Mouse (Mus musculus): ENCODE measurements at regions not wholly inside any gene's neighbourhood (a gene's known extent, or its start where the extent isn't known, plus 50 kb on each side); places are given as distances from the start of the nearest gene placed in this dataset.
A peak's percentile ranks its signal among the peaks of the same experiment; 100 is the strongest.

GRCm38 (mm10) chr3:133834459-133834858, 289.5 kb upstream of the Tet2 start:
- no peak for DNase-seq (ENCODE audit: extremely low read depth, low read depth)

GRCm38 (mm10) chr3:133846301-133846700, 301.4 kb upstream of the Tet2 start:
- no peak for DNase-seq (ENCODE audit: extremely low read depth, low read depth)

- no peak for DNase-seq (ENCODE audit: extremely low read depth, low read depth)
Observed at GRCm38 (mm10) chr3:133874383-133874782, 329.4 kb upstream of the Tet2 start.

- DNase-seq (ENCODE audit: extremely low read depth, low read depth): peak; percentile 50
Observed at GRCm38 (mm10) chr3:133876439-133877072, 331.6 kb upstream of the Tet2 start.

GRCm38 (mm10) chr3:133877310-133877709, 332.4 kb upstream of the Tet2 start:
- no peak for DNase-seq (ENCODE audit: extremely low read depth, low read depth)

GRCm38 (mm10) chr3:133880626-133881025, 335.7 kb upstream of the Tet2 start:
- no peak for DNase-seq (ENCODE audit: extremely low read depth, low read depth)

- DNase-seq (ENCODE audit: extremely low read depth, low read depth): no peak
Observed at GRCm38 (mm10) chr3:133901931-133902330, 334.4 kb upstream of the Cxxc4 start.

GRCm38 (mm10) chr3:133922200-133922599, 314.1 kb upstream of the Cxxc4 start:
- DNase-seq (ENCODE audit: extremely low read depth, low read depth): no peak

GRCm38 (mm10) chr3:133965322-133965721, 271.0 kb upstream of the Cxxc4 start:
- DNase-seq (ENCODE audit: extremely low read depth, low read depth): no peak

GRCm38 (mm10) chr3:133968176-133968575, 268.1 kb upstream of the Cxxc4 start:
- no peak for DNase-seq (ENCODE audit: extremely low read depth, low read depth)

- DNase-seq (ENCODE audit: extremely low read depth, low read depth): no peak
Observed at GRCm38 (mm10) chr3:133972774-133973173, 263.5 kb upstream of the Cxxc4 start.

- DNase-seq (ENCODE audit: extremely low read depth, low read depth): no peak
Observed at GRCm38 (mm10) chr3:133987681-133988080, 248.6 kb upstream of the Cxxc4 start.

GRCm38 (mm10) chr3:133993971-133994370, 242.3 kb upstream of the Cxxc4 start:
- DNase-seq (ENCODE audit: extremely low read depth, low read depth): no peak

- DNase-seq (ENCODE audit: extremely low read depth, low read depth): no peak
Observed at GRCm38 (mm10) chr3:133999965-134000364, 236.3 kb upstream of the Cxxc4 start.

GRCm38 (mm10) chr3:134000595-134000994, 235.7 kb upstream of the Cxxc4 start:
- no peak for DNase-seq (ENCODE audit: extremely low read depth, low read depth)

GRCm38 (mm10) chr3:134014805-134015204, 221.5 kb upstream of the Cxxc4 start:
- no peak for DNase-seq (ENCODE audit: extremely low read depth, low read depth)

GRCm38 (mm10) chr3:134015412-134015811, 220.9 kb upstream of the Cxxc4 start:
- DNase-seq (ENCODE audit: extremely low read depth, low read depth): no peak

- DNase-seq (ENCODE audit: extremely low read depth, low read depth): no peak
Observed at GRCm38 (mm10) chr3:134033862-134034261, 202.4 kb upstream of the Cxxc4 start.

- no peak for DNase-seq (ENCODE audit: extremely low read depth, low read depth)
Observed at GRCm38 (mm10) chr3:134036310-134036934, 199.9 kb upstream of the Cxxc4 start.

- no peak for DNase-seq (ENCODE audit: extremely low read depth, low read depth)
Observed at GRCm38 (mm10) chr3:134050649-134051048, 185.6 kb upstream of the Cxxc4 start.

- DNase-seq (ENCODE audit: extremely low read depth, low read depth): no peak
Observed at GRCm38 (mm10) chr3:134082461-134082860, 153.8 kb upstream of the Cxxc4 start.

- peak; percentile 71 for DNase-seq (ENCODE audit: extremely low read depth, low read depth)
Observed at GRCm38 (mm10) chr3:134099471-134100125, 136.7 kb upstream of the Cxxc4 start.
